Mouse (Mus musculus) mesoderm, embryonic 11.5 days (tissue): ENCODE measurements around the gene Ywhah.
A peak's percentile ranks its signal among the peaks of the same experiment; 100 is the strongest.
"Not testable (repeated sequence)": the region's sequence is repeated elsewhere in the genome, so short reads cannot be mapped to it uniquely, and the experiment has no call there.

Source experiments
- DNase-seq: peaks from one replicate; pipeline ENCODE4 v3.0.0-alpha.2; 2012; ENCODE audit warnings: low read depth, low spot score

Ywhah gene

DNA sequence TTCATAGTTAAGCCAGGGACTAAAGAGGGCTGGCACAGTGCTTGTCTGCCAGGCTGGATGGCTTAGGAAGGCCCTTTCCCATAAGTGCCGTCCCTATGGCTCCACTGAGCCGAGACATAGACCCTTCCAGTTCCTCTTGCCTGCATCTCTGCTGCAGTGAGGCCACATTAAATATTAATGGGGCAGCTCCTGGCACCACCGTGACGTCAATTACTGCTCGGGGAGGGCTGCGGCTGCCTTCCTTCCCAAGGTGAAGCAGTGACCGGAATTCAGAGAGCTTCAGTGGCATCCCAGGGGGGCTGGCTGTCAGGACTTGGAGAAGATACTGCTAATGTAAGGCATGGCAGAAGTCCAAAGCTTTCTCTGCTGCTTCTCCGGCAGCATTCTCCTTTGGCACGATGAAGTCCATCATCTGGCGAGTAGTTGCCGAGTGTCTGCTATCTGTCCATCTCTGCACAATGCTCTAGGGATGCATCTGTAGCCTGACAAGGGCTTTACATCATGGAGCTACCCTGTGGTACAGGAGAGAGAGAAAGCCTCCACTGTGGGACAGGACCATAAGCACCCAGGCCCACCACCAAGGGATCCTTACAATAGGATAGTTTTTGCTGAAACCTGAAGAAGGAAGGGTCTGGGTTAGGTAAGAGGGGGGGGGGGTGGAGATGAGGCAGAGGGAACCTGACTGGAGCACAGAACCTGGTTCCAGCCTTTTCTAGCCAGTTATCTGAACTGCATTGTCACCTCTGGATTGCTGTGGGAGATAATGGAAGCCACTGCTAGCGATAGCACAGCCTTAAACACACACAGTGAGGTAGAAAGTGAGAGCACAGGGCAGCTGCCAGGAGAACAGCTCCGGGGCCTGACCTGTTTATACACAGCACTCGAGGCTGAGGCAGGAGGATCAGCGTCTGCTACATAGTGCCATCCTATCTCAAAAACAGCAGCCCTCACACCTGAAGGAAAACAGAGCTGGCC, 7.2 kb upstream of the Ywhah start:
- no peak for DNase-seq

DNA sequence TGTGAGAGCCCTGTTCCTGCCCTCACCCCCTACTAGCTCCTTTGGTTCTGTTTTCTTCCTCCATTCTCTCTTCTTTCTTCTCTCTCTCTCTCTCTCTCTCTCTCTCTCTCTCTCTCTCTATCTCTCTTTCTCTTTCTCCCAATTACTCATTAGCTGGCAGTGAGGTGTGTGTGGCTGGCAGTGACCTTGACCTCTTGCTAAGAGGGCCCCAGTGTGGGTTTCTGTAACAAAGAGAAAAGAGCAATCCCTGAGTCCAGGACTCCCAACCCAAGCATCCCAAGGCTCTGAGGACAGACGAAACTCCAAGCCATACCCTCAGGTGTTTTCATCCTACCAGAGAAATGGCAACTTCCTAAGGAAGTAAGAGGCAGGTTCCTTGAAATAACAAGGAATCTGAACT, 4.5 kb upstream of the Ywhah start:
- DNase-seq: no peak

DNA sequence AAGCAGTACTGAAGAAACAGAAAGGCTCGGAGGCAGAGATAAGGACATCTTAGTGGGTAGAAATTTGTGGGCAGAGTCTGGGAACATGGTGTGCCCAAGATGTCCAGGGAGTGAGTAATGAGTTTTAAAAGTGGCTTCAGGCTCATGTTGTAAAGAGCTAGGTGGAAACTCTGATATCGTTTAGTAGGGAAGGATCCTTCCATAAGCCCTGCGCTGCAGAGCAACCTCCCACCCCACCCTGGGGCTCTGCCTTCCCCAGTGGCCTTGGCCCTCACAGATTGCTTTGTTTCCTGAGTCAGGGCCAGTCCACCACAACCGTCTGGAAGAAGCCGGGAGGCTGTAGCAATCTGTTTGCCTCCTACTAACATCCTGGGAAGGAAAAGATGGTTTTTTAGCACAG, 3.0 kb upstream of the Ywhah start:
- DNase-seq: no peak

DNA sequence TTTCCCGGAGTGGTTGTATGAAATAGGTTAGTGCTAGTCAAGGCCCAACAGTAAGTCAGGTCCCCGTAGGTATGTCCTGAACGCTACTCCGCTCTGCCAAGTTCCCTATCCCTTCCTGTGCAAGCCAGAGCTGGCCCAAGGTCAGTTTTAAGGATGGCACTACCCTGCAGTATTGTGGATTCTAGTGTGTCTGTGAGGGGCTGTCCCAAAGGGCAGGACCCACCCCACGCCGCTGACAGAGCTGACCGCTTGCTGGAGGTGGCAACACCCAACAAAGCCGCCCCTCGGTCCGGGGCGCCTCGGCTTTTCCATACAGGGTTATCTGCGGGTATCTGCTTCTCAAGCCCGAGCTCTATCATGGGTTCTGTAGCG, 441 bp upstream of the Ywhah start:
- DNase-seq: no peak

DNA sequence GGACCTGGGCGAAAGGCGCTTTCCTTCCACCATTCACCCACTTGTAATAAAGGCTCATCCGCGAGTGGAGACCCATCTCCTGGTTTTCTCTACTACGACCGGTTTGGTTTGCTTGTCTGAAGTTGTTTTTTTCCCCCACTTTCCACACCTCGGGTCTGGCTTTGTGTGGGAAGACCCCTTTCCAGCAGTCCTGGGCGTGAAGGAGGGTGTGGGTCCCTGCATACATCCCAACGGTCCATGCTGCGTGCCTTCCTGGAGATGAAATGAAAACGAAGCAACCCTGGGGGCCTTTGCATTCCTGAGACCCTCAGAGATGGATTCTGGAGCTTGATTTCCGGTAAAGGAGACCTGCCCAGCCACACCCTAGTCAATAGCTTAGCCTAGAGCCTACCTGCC, 808 bp downstream of the Ywhah start:
- no peak for DNase-seq

DNA sequence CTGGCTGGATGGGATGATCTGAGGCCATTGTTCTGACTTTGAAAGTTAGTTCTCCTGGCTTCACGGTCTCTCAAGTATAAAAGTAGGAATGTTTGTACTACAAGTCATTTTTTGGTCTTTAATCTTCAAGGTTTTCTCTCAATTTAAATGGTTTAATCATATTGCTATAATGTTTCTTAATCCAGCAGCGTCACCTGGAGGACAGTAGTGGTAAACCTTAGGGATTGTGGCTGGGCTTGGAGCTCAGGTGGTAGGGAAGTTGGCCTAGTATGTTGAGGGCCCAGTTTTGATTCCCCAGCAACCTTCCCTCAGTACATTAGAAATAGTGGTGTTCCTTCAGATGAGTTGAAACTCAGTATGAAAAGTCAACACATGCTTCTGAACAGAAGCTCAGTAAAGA, 3.0 kb downstream of the Ywhah start:
- DNase-seq: no peak

DNA sequence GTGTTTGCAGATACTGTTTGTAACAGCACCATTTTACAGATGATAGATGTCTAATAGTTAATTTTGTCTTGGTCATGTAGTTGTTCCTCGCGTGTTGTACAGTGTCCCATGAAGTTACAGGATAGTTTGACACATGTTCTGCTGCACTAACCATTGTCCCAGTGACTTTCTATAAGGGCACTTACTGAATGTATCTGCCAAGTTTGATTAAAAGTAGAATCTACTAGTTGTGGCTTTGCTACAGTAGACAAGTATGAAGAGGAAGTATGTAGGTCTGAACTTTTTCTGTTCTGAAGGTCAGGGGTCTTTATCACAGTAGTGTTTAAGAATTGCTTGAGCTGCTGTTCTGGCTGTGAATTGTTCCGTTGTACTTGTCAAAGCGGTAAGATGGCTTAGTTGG, 4.7 kb downstream of the Ywhah start:
- DNase-seq: no peak

DNA sequence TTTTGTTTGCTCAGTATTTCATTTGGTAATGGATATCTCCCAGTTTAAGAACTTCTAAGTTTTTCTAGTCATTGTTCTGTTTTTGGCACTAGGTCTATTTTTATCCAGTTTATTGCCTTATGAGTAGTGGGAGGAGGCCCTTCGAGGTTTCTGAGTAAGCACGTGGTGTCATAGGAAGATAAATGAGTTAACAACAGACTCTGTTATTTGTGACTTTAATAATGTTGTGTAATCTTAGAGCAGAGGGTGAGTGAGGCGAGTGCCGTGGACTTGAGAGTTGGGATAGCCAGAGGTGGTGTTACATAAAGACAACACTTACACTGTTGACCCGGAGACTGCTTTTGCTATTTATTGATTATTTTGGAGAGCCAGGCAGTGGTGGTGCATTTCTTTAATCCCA, 5.9 kb downstream of the Ywhah start:
- no peak for DNase-seq

DNA sequence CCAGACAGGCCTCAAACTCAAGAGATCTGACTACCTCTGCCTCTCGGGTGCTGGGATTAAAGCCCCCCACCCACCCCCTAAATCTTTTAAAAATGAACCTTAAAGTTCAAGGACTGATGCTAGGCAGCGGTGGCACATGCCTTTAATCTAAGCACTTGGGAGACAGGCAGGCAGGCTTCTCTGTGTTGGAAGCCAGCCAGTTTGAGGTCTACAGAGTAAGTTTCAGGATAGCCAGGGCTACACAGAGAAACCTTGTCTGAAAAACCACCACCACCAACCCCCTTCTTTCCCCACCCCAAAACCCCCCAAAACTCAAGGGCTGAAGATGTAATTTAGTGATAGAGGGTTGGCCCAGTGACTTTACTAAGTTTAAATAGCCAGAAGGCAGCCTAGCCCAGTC, 10.0 kb downstream of the Ywhah start:
- DNase-seq: no peak

DNA sequence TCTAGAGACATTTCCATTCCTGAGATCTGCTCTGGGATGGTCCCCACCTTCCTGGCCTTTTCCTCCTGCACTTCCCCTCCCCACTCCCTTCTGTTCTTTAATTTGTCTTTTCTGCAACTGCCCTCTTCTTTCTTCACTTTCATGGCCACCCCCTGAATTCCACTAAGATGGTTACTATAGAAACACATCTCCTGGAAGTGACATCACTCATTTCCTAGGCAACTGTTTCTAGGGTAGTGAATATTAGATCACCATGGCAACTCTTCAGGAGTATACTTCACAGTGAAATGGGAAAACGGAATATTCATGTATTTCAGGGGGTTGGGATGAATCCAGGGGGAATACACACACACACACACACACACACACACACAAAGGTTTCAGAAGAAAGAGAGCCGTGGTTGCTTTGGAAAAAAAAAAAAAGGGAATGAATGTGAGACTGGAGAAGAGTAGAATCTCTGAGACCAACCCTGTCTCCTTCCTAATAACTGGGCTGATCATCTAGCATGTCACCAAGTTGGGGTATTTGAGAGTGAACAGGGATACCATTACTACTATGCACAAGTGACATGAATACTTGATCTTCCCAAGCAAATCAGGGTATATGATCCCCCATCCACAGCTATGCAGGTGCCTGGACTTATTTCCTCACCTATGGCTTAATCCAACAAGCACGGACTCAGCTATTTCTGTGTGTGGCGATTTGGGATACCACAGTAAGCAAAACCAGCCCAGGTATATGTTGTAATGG, 12.0 kb downstream of the Ywhah start:
- peak; percentile 54 for DNase-seq

DNA sequence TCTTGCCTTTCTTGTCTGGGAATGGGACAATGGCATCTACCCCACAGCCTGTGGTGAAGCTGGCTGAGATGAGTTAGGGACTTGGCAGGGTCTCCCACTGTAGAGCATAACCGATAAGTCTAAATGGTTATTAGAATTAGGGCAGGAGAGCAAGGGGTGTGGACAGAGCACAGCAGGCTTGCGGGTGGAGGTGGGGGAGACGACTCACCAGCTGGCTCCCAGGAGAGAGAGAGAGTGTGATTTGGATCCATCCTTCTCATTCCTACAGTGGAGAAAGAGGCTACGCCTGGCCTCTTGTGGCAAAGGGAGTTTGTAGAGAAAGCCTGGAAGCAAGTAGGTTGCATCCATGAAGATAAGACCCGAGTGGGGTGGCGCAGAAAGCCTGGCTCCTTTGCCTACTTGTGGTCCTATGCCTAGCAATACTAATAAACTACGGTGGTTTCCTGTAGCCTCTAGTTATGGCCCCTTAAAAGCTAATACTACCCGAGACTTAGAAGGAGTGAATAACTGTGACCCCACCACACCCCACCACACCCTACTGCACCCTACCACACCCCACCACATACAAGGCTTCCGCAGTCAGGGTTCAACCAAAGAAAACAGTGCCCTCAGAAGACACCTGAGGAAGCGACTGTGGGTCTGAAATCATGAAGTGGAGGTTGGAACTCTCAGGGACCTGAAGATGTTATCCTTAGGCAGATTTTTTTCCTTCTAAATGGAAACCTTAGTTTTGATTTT, 13.6 kb downstream of the Ywhah start:
- no peak for DNase-seq

DNA sequence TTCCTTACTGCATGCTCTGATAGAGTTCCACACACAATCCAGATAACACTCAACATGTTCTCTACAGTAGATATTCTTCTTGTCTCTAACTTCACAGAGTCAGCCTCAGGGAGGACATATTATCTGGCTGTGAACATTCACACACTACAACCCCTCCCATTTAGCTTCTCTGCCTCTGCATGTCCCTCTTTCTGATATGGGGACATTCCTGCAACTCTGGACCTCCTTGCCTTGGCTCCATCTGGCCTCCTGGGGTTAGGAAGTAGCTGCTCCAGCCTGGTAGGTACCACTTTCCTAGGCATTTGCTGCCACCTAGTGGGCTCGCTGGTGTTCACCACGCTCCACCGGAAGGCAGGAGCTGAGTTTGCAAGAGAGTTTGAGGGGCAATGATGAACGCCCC, 14.5 kb downstream of the Ywhah start:
- peak; percentile 88 for DNase-seq

DNA sequence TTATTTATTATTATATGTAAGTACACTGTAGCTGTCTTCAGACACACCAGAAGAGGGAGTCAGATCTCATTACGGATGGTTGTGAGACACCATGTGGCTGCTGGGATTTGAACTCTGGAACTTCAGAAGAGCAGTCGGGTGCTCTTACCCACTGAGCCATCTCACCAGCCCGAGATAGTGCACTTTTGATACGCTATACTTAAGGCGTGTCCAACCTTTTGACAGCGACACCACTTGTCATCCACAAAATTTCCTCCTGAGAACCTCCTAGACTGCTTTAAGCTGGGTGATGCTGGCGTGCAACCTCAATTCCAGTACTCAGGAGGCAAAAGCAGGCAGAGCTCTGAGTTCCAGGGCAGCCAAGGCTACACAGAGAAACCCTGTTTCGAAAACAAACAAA, 15.0 kb downstream of the Ywhah start:
- not testable (repeated sequence) for DNase-seq

DNA sequence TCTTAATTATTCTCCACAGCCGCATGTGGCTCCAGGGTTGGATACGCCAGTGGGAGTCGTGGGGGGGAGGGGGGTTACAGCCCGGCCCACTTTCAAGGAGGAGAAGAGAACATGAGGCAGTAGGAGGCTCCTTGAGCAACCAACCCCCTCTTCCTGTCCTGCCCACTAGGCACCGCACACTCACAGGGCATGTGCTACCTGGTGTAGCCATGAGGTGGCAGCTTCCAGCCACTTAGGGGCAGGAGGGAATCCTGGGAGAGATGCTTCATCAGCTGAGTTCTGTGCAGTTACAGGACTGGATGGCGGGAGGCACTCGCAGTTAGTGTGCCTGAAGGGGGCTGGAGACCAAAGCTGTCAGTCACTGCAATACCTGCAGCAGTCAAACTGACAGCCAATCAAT, 15.5 kb downstream of the Ywhah start:
- peak; percentile 26 for DNase-seq

DNA sequence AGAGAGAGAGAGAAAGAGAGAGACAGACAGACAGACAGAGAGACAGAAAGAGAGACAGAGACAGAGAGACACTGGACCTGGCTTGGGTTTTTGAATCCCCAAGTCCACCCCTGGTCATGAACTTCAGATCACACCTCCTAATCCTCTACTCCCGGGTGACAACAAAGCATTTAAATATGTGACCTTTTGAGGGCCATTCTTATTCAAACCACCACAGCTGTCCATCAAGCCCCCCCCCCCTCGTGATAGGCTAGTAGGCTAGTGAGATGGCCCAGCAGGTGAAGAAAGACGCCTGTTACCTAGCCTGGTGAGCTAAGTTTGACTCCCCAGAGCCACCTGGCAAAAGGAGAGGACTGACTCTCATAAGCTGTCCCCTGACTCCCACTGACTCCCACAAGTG, 16.3 kb downstream of the Ywhah start:
- no peak for DNase-seq

DNA sequence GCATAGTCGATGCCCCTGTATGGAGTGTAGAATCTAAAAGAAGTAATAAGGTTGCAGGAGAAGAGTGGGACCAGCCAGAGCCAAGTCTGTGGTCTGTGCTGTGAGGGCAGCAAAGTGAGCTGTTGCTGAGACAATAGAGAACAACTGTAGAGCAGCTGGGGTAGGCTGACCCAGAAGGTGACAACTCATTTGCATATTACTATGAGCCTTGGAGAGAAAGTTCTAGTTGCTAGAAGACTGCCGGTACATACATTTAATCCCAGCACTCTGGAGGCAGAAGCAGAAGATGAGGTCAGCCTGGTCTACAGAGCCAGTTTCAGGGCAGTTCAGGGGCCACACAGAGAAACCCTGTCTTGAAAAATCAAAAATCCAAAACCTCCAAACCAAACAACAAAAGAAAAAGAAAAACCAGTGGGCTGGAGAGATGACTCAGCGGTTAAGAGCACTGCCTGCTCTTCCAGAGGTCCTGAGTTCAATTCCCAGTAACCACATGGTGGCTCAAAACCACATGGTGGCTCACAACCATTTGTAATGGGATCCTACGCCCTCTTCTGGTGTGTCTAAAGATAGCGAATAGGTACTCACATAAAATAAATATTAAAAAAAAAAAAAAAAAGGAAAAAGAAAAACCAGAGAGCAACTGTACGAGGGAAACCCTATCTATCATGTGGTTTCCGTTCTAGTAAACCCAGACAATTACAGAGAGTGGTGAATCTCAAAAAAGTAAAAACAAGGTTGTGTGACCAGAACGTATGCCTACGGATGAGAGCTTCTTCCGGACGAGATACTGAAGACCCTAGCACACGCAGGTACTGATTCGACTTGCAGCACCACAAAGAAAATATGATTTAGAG, 20.3 kb downstream of the Ywhah start:
- DNase-seq: no peak

DNA sequence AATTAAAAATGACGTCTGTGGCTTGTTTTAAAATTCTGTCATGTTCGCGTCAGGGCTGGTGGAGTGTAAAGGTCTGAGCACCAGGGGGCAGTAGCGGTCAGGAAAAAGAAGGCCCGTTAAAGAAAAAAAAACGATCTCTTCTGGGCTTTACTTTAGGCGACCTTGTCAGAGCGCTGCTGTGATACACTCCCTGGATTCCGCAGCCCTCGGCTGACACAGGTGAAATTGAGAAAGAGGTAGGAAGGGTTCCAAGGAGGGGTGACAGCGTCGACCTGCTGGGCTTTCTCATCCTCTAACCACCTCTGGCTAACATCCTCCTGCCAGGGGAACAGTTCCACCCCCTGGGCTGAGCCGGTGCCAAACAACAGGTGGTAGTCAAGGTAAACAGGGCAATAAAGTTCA, 20.9 kb downstream of the Ywhah start:
- peak; percentile 82 for DNase-seq

DNA sequence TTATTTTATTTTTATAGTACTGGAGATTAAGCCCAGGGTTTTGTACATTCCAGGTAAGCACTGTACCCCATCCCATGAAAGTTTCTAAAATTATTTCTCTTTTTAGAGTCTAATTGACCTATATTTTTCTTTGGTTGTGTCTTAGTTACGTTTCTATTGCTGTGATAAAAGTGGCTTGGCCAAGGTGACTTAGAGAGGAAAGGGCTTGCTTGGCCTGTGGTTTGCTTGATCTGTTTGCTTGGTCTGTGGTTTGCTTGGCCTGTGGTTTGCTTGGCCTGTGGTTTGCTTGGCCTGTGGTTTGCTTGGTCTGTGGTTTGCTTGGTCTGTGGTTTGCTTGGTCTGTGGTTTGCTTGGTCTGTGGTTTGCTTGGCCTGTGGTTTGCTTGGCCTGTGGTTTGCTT, 22.1 kb downstream of the Ywhah start:
- not testable (repeated sequence) for DNase-seq

DNA sequence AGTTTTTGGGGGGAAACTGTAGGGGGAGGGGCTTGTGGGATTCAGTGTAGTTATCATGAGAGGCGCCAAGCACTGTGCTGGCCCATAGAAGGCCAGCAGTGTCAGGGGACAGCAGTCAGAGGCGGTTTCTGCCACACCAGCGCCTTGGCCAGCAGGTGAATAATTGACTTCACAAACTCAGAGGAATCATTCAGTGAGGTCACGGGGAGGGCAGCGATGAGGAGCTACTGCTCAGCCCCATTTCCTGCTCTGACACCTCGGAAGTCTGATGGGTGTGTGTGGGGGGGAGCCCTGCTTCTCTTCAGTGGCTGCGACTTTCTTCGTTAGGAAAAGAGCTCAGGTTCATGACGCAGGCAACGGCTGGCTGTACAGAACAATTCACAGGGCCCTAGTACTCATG, 24.8 kb downstream of the Ywhah start:
- DNase-seq: no peak

DNA sequence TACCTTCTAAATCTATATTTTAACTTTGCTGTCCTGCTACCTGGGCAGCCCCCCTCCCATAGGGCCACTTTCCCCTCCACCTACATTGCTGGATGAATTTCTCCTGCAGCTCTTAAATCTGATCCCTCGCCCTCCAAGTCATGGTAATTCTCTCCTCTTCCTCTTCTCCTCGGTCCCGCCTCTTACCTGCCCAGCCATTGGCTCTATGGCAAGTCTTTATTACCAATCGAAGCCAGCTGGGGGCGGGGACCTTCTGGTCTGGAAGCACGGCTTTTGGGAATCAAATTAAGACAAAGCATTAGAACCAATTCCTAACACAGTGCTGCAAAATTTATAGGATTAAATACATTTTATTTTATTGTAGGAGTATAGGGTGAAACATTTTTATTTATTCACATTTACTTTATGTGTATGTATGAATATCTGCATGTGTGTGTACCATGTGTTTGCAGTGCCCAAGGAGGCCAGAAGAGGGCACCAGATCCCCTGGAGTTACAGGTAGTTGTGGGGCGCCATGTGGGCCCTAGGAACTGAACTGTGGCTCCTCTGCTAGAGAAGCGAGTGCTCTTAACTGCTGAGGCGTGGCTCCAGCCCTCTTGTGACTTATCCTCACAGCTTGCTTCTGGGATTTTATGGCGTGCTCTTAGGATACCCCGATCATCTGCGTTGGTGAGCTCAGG, 26.2 kb downstream of the Ywhah start:
- no peak for DNase-seq

DNA sequence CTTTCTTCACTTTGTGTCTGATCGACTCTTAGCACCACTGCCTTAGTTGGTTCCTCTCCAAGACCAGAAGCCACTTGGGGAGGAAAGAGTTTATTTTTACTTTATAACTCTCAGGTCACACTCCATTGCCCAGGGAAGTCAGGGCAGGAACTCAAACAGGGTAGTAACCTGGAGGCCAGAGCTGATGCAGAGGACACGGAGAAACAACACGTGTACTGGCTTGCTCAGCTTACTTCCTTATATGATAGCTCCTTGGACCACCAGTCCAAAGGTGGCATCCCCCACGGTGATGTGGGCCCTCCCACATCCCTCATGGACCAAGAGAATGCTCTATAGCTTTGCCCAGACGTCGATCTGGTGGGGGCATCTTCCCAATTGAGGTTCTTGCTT, 26.7 kb downstream of the Ywhah start:
- no peak for DNase-seq
